7 mouse cellular contexts compared by ENCODE assay signal in the genomic region with DNA sequence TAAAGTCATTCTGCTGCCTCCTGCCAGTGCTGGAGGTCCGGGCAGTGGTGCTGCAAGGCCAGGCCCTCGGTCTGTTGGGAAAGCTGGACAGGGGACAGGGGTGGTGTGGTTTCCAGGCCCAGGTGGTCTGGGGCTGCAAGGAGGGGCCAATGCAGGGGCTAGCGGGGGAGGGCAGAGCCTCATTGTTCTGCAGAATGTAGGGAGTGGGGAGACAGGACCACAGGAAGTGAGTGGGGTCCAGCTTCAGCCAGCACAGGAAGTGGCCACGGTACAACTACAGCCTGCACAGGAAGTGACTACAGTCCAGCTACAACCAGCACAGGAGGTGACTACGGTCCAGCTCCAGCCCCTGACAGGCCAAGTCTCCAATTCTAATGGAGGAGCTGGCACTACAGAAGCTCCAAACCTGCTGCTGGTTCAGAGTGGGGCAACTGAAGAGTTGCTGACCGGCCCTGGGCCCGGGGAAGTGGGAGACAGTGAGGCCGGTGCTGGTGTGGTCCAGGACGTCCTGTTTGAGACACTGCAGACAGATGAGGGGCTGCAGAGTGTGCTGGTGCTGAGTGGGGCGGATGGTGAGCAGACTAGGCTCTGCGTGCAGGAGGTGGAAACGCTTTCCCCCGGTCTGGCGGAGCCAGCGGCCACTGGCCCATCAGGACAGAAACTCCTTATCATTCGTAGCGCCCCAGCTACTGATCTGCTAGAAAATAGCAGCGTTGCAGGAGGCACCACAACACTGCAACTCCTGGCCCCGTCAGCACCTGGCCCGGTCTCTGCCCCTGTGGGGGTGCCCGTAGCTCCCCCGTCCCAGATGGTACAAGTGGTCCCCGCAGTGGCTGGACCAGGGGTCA. TPM values are rescaled to one million over a fixed set of nuclear protein-coding genes. Genes with fewer than 3 reads are reported as not detected.
A peak's percentile ranks its signal among the peaks of the same experiment; 100 is the strongest.
DNase-seq lines count a peak whose midpoint lies in the region; ATAC-seq lines count a peak whose summit lies in the region.

No protein-coding gene starts in this region.

- H3K27ac ChIP-seq in neural tube, embryonic 11.5 days (ENCODE audit: low read depth, low read length), result peak overlapping the region; percentile 95
- H3K27ac ChIP-seq in heart, embryonic 13.5 days (replicated peaks), result peak overlapping the region; percentile 77
- peak overlapping the region; percentile 11 for H3K27ac ChIP-seq in liver, embryonic 12.5 days

- no peak overlapping the region for H3K4me2 ChIP-seq in neural tube, embryonic 11.5 days (ENCODE audit: low read depth)
- peak overlapping the region; percentile 31 for H3K4me2 ChIP-seq in heart, embryonic 13.5 days
- peak overlapping the region; percentile 15 for H3K4me2 ChIP-seq in liver, embryonic 12.5 days

- ATAC-seq in neural tube, embryonic 11.5 days (ENCODE audit: insufficient read depth, low FRiP score, low TSS enrichment), result no peak
- no peak for ATAC-seq in heart, embryonic 13.5 days (ENCODE audit: extremely low read depth, insufficient number of reproducible peaks, low FRiP score, low TSS enrichment)
- ATAC-seq in liver, embryonic 12.5 days, result 0 out of 2 replicates have a peak, but pooled peaks have one; percentile 17

- no peak for DNase-seq in neural tube, embryonic 11.5 days (ENCODE audit: low spot score)
- DNase-seq in neural tube, embryonic 10.5 days (ENCODE audit: extremely low spot score, low spot score), result no peak
- no peak for DNase-seq in spleen, adult 18-20 months
- no peak for DNase-seq in right cerebral cortex, postnatal 14 days
- no peak for DNase-seq in urinary bladder, adult 18-20 months (ENCODE audit: low spot score in 2 of 2)

- H3K36me3 ChIP-seq in neural tube, embryonic 11.5 days (ENCODE audit: control insufficient read depth, insufficient read depth, low read length), result peaks cover 20% of the 10 kb centered on the region
- peaks cover 41% of the 10 kb centered on the region for H3K36me3 ChIP-seq in heart, embryonic 13.5 days
- peaks cover 39% of the 10 kb centered on the region for H3K36me3 ChIP-seq in liver, embryonic 12.5 days

- H3K9me3 ChIP-seq in neural tube, embryonic 11.5 days (ENCODE audit: control insufficient read depth, low read length), result no peaks in the 10 kb centered on the region
- no peaks in the 10 kb centered on the region for H3K9me3 ChIP-seq in heart, embryonic 13.5 days
- no peaks in the 10 kb centered on the region for H3K9me3 ChIP-seq in liver, embryonic 12.5 days (replicated peaks)

- 66% methylated on average over 23 of the region's 23 CpGs for WGBS in neural tube, embryonic 11.5 days
- 30% methylated on average over 23 of the region's 23 CpGs for WGBS in heart, embryonic 13.5 days
- WGBS in liver, embryonic 12.5 days (ENCODE audit: insufficient replicate concordance), result 24% methylated on average over 23 of the region's 23 CpGs

- no peaks in the 10 kb centered on the region for H3K27me3 ChIP-seq in neural tube, embryonic 11.5 days (ENCODE audit: control insufficient read depth, insufficient read depth, low read length)
- H3K27me3 ChIP-seq in heart, embryonic 13.5 days (replicated peaks), result no peaks in the 10 kb centered on the region; the same call in 1 of the 2 replicates
- peaks cover 49% of the 10 kb centered on the region for H3K27me3 ChIP-seq in liver, embryonic 12.5 days (replicated peaks)

- no peak overlapping the region for H3K4me3 ChIP-seq in neural tube, embryonic 11.5 days (ENCODE audit: low read depth, low read length)
- H3K4me3 ChIP-seq in heart, embryonic 13.5 days, result 0 out of 2 replicates have a peak overlapping the region, but pooled peaks have one; percentile 9
- no peak overlapping the region for H3K4me3 ChIP-seq in liver, embryonic 12.5 days

- peaks cover 45% of the 10 kb centered on the region for H3K4me1 ChIP-seq in neural tube, embryonic 11.5 days (ENCODE audit: control insufficient read depth, insufficient read depth, low read length)
- peaks cover 66% of the 10 kb centered on the region for H3K4me1 ChIP-seq in heart, embryonic 13.5 days
- peaks cover 59% of the 10 kb centered on the region for H3K4me1 ChIP-seq in liver, embryonic 12.5 days

- peak overlapping the region; percentile 39; the same call in 1 of the 2 replicates for H3K9ac ChIP-seq in neural tube, embryonic 11.5 days (ENCODE audit: low read length)
- peak overlapping the region; percentile 53 for H3K9ac ChIP-seq in heart, embryonic 13.5 days
- H3K9ac ChIP-seq in liver, embryonic 12.5 days, result no peak overlapping the region

RNA-seq across cellular contexts. Expression of a gene that starts 0.6 kb away (rescaled TPM):
- 6.4 and 7.1 TPM in 2 replicates for polyA plus RNA-seq in neural tube, embryonic 11.5 days (2014; fragmentation: Nextera tagmentation; extraction: Ambion mirVana)
- polyA plus RNA-seq in heart, embryonic 13.5 days (2015; fragmentation: Nextera tagmentation; extraction: Ambion mirVana), result 4.2 and 5.8 TPM in 2 replicates
- 0.54 and 0.67 TPM in 2 replicates for polyA plus RNA-seq in liver, embryonic 12.5 days (2016; fragmentation: Nextera tagmentation; extraction: Ambion mirVana)

RNA-seq across cellular contexts. Expression of a gene that starts 4.4 kb away (rescaled TPM):
- 2.8 and 3.3 TPM in 2 replicates for polyA plus RNA-seq in neural tube, embryonic 11.5 days (2014; fragmentation: Nextera tagmentation; extraction: Ambion mirVana)
- polyA plus RNA-seq in heart, embryonic 13.5 days (2015; fragmentation: Nextera tagmentation; extraction: Ambion mirVana), result 1.5 and 2.0 TPM in 2 replicates
- 0.13 and 0.19 TPM in 2 replicates for polyA plus RNA-seq in liver, embryonic 12.5 days (2016; fragmentation: Nextera tagmentation; extraction: Ambion mirVana)

RNA-seq across cellular contexts. Expression of a gene that starts 6.2 kb away (rescaled TPM):
- 3.5 and 3.8 TPM in 2 replicates for polyA plus RNA-seq in neural tube, embryonic 11.5 days (2014; fragmentation: Nextera tagmentation; extraction: Ambion mirVana)
- polyA plus RNA-seq in heart, embryonic 13.5 days (2015; fragmentation: Nextera tagmentation; extraction: Ambion mirVana), result 2.4 and 2.9 TPM in 2 replicates
- 2.4 and 2.7 TPM in 2 replicates for polyA plus RNA-seq in liver, embryonic 12.5 days (2016; fragmentation: Nextera tagmentation; extraction: Ambion mirVana)

RNA-seq across cellular contexts. Expression of a gene that starts 14.9 kb away (rescaled TPM):
- 0.29 TPM in 1 of 2 replicates, not detected in the other for polyA plus RNA-seq in neural tube, embryonic 11.5 days (2014; fragmentation: Nextera tagmentation; extraction: Ambion mirVana)
- 0.27 TPM in 1 of 2 replicates, not detected in the other for polyA plus RNA-seq in heart, embryonic 13.5 days (2015; fragmentation: Nextera tagmentation; extraction: Ambion mirVana)
- polyA plus RNA-seq in liver, embryonic 12.5 days (2016; fragmentation: Nextera tagmentation; extraction: Ambion mirVana), result 0.10 TPM in 1 of 2 replicates, not detected in the other

RNA-seq across cellular contexts. Expression of a gene that starts 43.0 kb away (rescaled TPM):
- polyA plus RNA-seq in neural tube, embryonic 11.5 days (2014; fragmentation: Nextera tagmentation; extraction: Ambion mirVana), result not detected in 2 replicates
- 4.0 and 5.8 TPM in 2 replicates for polyA plus RNA-seq in heart, embryonic 13.5 days (2015; fragmentation: Nextera tagmentation; extraction: Ambion mirVana)
- not detected in 2 replicates for polyA plus RNA-seq in liver, embryonic 12.5 days (2016; fragmentation: Nextera tagmentation; extraction: Ambion mirVana)

Comparison
In these comparisons a context has a peak if more than half of its experiments do, and no peak if none do; other contexts are left out.
1. H3K27ac ChIP-seq: peak in every context shown above with its lines; median percentile 95 in neural tube, embryonic 11.5 days; 77 in heart, embryonic 13.5 days; 11 in liver, embryonic 12.5 days.